ENCODE assay signal across 28 mouse cellular contexts in the genomic region with DNA sequence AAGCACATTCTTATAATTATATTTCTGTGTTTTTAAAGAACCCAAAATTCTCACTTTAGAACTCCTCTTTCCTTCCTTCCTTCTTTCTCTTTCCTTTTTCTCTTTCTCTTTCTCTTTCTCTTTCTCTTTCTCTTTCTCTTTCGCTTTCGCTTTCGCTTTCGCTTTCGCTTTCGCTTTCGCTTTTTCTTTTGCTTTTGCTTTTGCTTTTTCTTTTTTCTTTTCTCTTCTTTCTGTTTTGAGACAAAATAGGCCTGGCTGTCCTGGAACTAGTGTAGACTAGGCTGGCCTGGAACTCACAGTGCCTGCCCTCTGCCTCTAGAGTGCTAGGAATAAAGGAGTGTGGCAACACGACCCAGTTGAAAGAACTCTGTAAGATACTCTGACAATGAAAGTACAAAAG. TPM values are rescaled to one million over a fixed set of nuclear protein-coding genes. Genes with fewer than 3 reads are reported as not detected.
DNase-seq lines count a peak whose midpoint lies in the region; ATAC-seq lines count a peak whose summit lies in the region.
"Had no signal": no experiment of that assay in that cellular context is flagged by ENCODE, and none has a peak within 500 bp of the region (broad histone marks: within the 10 kb centered on the region; RNA-seq: fewer than 3 reads in every experiment).

No protein-coding gene starts in this region.

- no peak overlapping the region for H3K27ac ChIP-seq in forebrain, embryonic 11.5 days (ENCODE audit: low read depth, low read length)
- H3K27ac ChIP-seq: embryonic facial prominence, embryonic 10.5 days; embryonic facial prominence, embryonic 15.5 days; forebrain, embryonic 13.5 days; hindbrain, embryonic 14.5 days; limb, embryonic 10.5 days; limb, embryonic 15.5 days; liver, embryonic 14.5 days; midbrain, embryonic 15.5 days; neural tube, embryonic 12.5 days had no signal

- no peak overlapping the region for H3K4me2 ChIP-seq in forebrain, embryonic 11.5 days (ENCODE audit: low read depth, low read length, severe bottlenecking)
- H3K4me2 ChIP-seq: embryonic facial prominence, embryonic 15.5 days; forebrain, embryonic 13.5 days; heart, embryonic 11.5 days; hindbrain, embryonic 14.5 days; limb, embryonic 15.5 days; midbrain, embryonic 15.5 days; neural tube, embryonic 12.5 days had no signal

- WGBS in forebrain, embryonic 11.5 days = 92% methylated on average over 8 of the region's 8 CpGs

- no peaks in the 10 kb centered on the region for H3K36me3 ChIP-seq in forebrain, embryonic 11.5 days (ENCODE audit: control insufficient read depth, insufficient read depth, low read length)
- H3K36me3 ChIP-seq: limb, embryonic 10.5 days; limb, embryonic 15.5 days; midbrain, embryonic 15.5 days; neural tube, embryonic 12.5 days had no signal

- no peaks in the 10 kb centered on the region for H3K27me3 ChIP-seq in forebrain, embryonic 11.5 days (ENCODE audit: control insufficient read depth, insufficient read depth, low read length)
- H3K27me3 ChIP-seq: embryonic facial prominence, embryonic 15.5 days; forebrain, embryonic 13.5 days; limb, embryonic 15.5 days; midbrain, embryonic 15.5 days; neural tube, embryonic 12.5 days had no signal

- H3K9ac ChIP-seq in forebrain, embryonic 11.5 days (ENCODE audit: low read length) = no peak overlapping the region
- H3K9ac ChIP-seq: embryonic facial prominence, embryonic 15.5 days; forebrain, embryonic 13.5 days; hindbrain, embryonic 14.5 days; limb, embryonic 15.5 days; liver, embryonic 14.5 days; midbrain, embryonic 15.5 days; neural tube, embryonic 12.5 days had no signal

- no peaks in the 10 kb centered on the region for H3K4me1 ChIP-seq in forebrain, embryonic 11.5 days (replicated peaks; ENCODE audit: control insufficient read depth, insufficient read depth, low read length)
- H3K4me1 ChIP-seq: embryonic facial prominence, embryonic 10.5 days; embryonic facial prominence, embryonic 15.5 days; forebrain, embryonic 13.5 days; limb, embryonic 10.5 days; limb, embryonic 15.5 days; midbrain, embryonic 15.5 days; neural tube, embryonic 12.5 days had no signal

- no peak overlapping the region for H3K4me3 ChIP-seq in forebrain, embryonic 11.5 days (ENCODE audit: low read depth, low read length)
- H3K4me3 ChIP-seq: embryonic facial prominence, embryonic 10.5 days; embryonic facial prominence, embryonic 15.5 days; forebrain, embryonic 13.5 days; limb, embryonic 10.5 days; limb, embryonic 15.5 days; midbrain, embryonic 15.5 days; neural tube, embryonic 12.5 days had no signal

- H3K9me3 ChIP-seq in forebrain, embryonic 11.5 days (ENCODE audit: control insufficient read depth, low read length) = no peaks in the 10 kb centered on the region
- H3K9me3 ChIP-seq: embryonic facial prominence, embryonic 10.5 days; embryonic facial prominence, embryonic 15.5 days; forebrain, embryonic 13.5 days; limb, embryonic 10.5 days; limb, embryonic 15.5 days; midbrain, embryonic 15.5 days; neural tube, embryonic 12.5 days had no signal

- peak; percentile 58 for ATAC-seq in CD4-positive, CD25-positive, alpha-beta regulatory T cell, adult 4 months
- no peak for ATAC-seq in forebrain, embryonic 11.5 days (replicated peaks; ENCODE audit: low FRiP score)
- ATAC-seq: forebrain, embryonic 13.5 days; midbrain, embryonic 15.5 days had no signal

- DNase-seq in heart, adult 11 months = peak; percentile 30
- no peak for DNase-seq in heart, postnatal 4 days
- peak; percentile 6 for DNase-seq in T-cell, adult 2 months (ENCODE audit: low spot score)
- DNase-seq in naive thymus-derived CD4-positive, alpha-beta T cell, adult 2 months (ENCODE audit: low read depth) = peak; percentile 80
- no peak for DNase-seq in lung, postnatal 4 days
- no peak for DNase-seq in forebrain, embryonic 11.5 days (ENCODE audit: low spot score)
- no peak for DNase-seq in neural tube, embryonic 10.5 days (ENCODE audit: extremely low spot score, low spot score)
- DNase-seq: adrenal gland, postnatal 10 days; cerebellum, adult 8-10 months; cerebellum, postnatal 25 days; gastrocnemius, postnatal 25 days; heart, adult 18-20 months; heart, postnatal 36 days; kidney, adult 18-20 months; kidney, postnatal 4 days; lung, adult 2 months; lung, postnatal 10 days had no signal

RNA-seq across cellular contexts. Expression of gene Map4, which starts 22.3 kb away (rescaled TPM):
- total RNA-seq in heart, postnatal 4 days (2021) = 100 to 1,000 TPM; 282 to 291 TPM
- polyA plus RNA-seq in CD4-positive, CD25-positive, alpha-beta regulatory T cell, adult 4 months (2017; shearing (Covaris generic)) = 10 to 100 TPM; 36.8 to 41.0 TPM
- 76.2 and 77.7 TPM in 2 replicates for polyA plus RNA-seq in forebrain, embryonic 11.5 days (2014; fragmentation: Nextera tagmentation; extraction: Ambion mirVana)

Comparison
In these comparisons a context has a peak if more than half of its experiments do, and no peak if none do; other contexts are left out.
1. DNase-seq: peak in heart, adult 11 months (single experiment), T-cell, adult 2 months (single experiment) and naive thymus-derived CD4-positive, alpha-beta T cell, adult 2 months (single experiment); none in heart, postnatal 4 days (single experiment), lung, postnatal 4 days (0 of 2), forebrain, embryonic 11.5 days (single experiment) and neural tube, embryonic 10.5 days (single experiment).